Mouse (Mus musculus) midbrain, embryonic 16.5 days (tissue): ENCODE data around the gene Lrrc4b. TPM values are rescaled to one million over a fixed set of nuclear protein-coding genes. Genes with fewer than 3 reads are reported as not detected.
A peak's percentile ranks its signal among the peaks of the same experiment; 100 is the strongest.

Source experiments
- ATAC-seq: fragments of 200-750 bp; cut with Nextera tagmentation; 2 replicates; pipeline ENCODE4 v1.8.0; 2017; ENCODE audit warnings: moderate TSS enrichment
- H3K27ac ChIP-seq: fragments of 300-500 bp; sonication (generic); 2 replicates; pipeline ENCODE4 v1.5.1; 2014; ENCODE audit warnings: mild to moderate bottlenecking, low read length, mixed read lengths
- H3K27me3 ChIP-seq: fragments of 300-500 bp; sonication (generic); 2 replicates; pipeline ENCODE4 v1.6.1; 2014; ENCODE audit warnings: low read depth, low read length, mixed read lengths; ENCODE audit not compliant: control insufficient read depth, insufficient read depth
- H3K36me3 ChIP-seq: fragments of 300-500 bp; sonication (generic); 2 replicates; pipeline ENCODE4 v1.6.1; 2014; ENCODE audit warnings: mild to moderate bottlenecking, low read length, moderate library complexity, mixed read lengths; ENCODE audit not compliant: control insufficient read depth, insufficient read depth
- H3K4me1 ChIP-seq: fragments of 300-500 bp; sonication (generic); 2 replicates; pipeline ENCODE4 v1.6.1; 2014; ENCODE audit warnings: mild to moderate bottlenecking, low read length, mixed read lengths; ENCODE audit not compliant: control insufficient read depth, insufficient read depth
- H3K4me2 ChIP-seq: fragments of 300-500 bp; sonication (generic); 2 replicates; pipeline ENCODE4 v1.6.1; 2014; ENCODE audit warnings: mild to moderate bottlenecking, low read length, mixed read lengths
- H3K4me3 ChIP-seq: fragments of 300-500 bp; sonication (generic); 2 replicates; pipeline ENCODE4 v1.5.1; 2014; ENCODE audit warnings: low read depth, mild to moderate bottlenecking, low read length, moderate library complexity, mixed read lengths
- H3K9ac ChIP-seq: fragments of 300-500 bp; sonication (generic); 2 replicates; pipeline ENCODE4 v1.6.1; 2014; ENCODE audit warnings: low read depth, low read length, mixed read lengths
- H3K9me3 ChIP-seq: fragments of 300-500 bp; sonication (generic); replicated peaks from 2 replicates; pipeline ENCODE4 v1.6.1; 2014; ENCODE audit warnings: mild to moderate bottlenecking, low read length, mixed read lengths; ENCODE audit not compliant: control insufficient read depth, poor library complexity, severe bottlenecking
- WGBS: fragments of 180-500 bp; shearing (Covaris S2); extraction: QIAGEN DNeasy Blood & Tissue Kit; methylation state at CpG from one replicate; pipeline ENCODE4 v1.1.7; 2014; 5-methylcytosine and 5-hydroxymethylcytosine counted together
- polyA plus RNA-seq: library from polyadenylated mRNA; unstranded; fragments of >200 nt; fragmentation: Nextera tagmentation; extraction: Ambion mirVana; gene quantifications from 2 replicates; pipeline ENCODE4 v1.2.1, GENCODE M21; 2015

Gene Lrrc4b
- polyA plus RNA-seq, result 14.3 and 15.9 TPM in 2 replicates

- H3K9me3 ChIP-seq, result no peaks in the 10 kb centered on the region
Observed at GRCm38 (mm10) chr7:44428968-44429521, at the start of gene Lrrc4b. Lrrc4b (plus strand) TSS chr7:44429018.

GRCm38 (mm10) chr7:44382541-44382940 lies 46.3 kb upstream of the Lrrc4b start:
- WGBS, result 56% methylated on average over 12 of the region's 12 CpGs
- Histone ChIP-seq H3K9ac (peak overlapping the region; percentile 43; the same call in 1 of the 2 replicates), H3K4me1 (peaks cover 5% of the 10 kb centered on the region), H3K27ac (peak overlapping the region; percentile 71), H3K4me2 (peak overlapping the region; percentile 12; the same call in 1 of the 2 replicates), H3K36me3 (no peaks in the 10 kb centered on the region), H3K9me3 (0 out of 2 replicates have a peak, but pooled peaks cover 4% of the 10 kb centered on the region), H3K27me3 (no peaks in the 10 kb centered on the region), H3K4me3 (no peak overlapping the region)
- ATAC-seq, result no peak

More at GRCm38 (mm10) chr7:44428968-44429521, at the start of gene Lrrc4b:
- peak within 1 kb of the TSS; percentile 100 for H3K27ac ChIP-seq
- H3K27me3 ChIP-seq, result no peaks in the 10 kb centered on the region
- H3K4me1 ChIP-seq, result peaks cover 49% of the 10 kb centered on the region
- peak within 1 kb of the TSS; percentile 91 for H3K4me2 ChIP-seq
- H3K9ac ChIP-seq, result peak within 1 kb of the TSS; percentile 97
- peak; percentile 64 for ATAC-seq
- peak within 1 kb of the TSS; percentile 87 for H3K4me3 ChIP-seq
- no peaks in the 10 kb centered on the region for H3K36me3 ChIP-seq
- 0% methylated on average over 22 of the region's 69 CpGs for WGBS

- Histone ChIP-seq H3K9me3 (0 out of 2 replicates have a peak, but pooled peaks cover 4% of the 10 kb centered on the region), H3K4me3 (peak within 1 kb of the TSS; percentile 59), H3K36me3 (no peaks in the 10 kb centered on the region), H3K4me1 (peaks cover 5% of the 10 kb centered on the region), H3K27me3 (no peaks in the 10 kb centered on the region), H3K9ac (peak within 1 kb of the TSS; percentile 81), H3K27ac (peak within 1 kb of the TSS; percentile 71), H3K4me2 (peak within 1 kb of the TSS; percentile 82)
- ATAC-seq, result peak; percentile 92
- under 1% methylated on average over 11 of the region's 33 CpGs for WGBS
Observed at GRCm38 (mm10) chr7:44383980-44384715, 44.7 kb upstream of the Lrrc4b start, which contains the start of gene Syt3. Syt3 (plus strand) TSS chr7:44384102.

GRCm38 (mm10) chr7:44384716-44385059 lies 44.1 kb upstream of the Lrrc4b start:
- 0 out of 2 replicates have a peak, but pooled peaks cover 4% of the 10 kb centered on the region for H3K9me3 ChIP-seq
- peak overlapping the region; percentile 82 for H3K4me2 ChIP-seq
- no peaks in the 10 kb centered on the region for H3K36me3 ChIP-seq
- H3K4me3 ChIP-seq, result peak overlapping the region; percentile 59
- H3K27ac ChIP-seq, result peak overlapping the region; percentile 66
- no peaks in the 10 kb centered on the region for H3K27me3 ChIP-seq
- peaks cover 5% of the 10 kb centered on the region for H3K4me1 ChIP-seq
- H3K9ac ChIP-seq, result peak overlapping the region; percentile 81
- ATAC-seq, result peak; percentile 76
- WGBS, result 0% methylated on average over 17 of the region's 17 CpGs

GRCm38 (mm10) chr7:44385720-44386119 lies 43.1 kb upstream of the Lrrc4b start, which contains the start of gene 1700008O03Rik:
1700008O03Rik (minus strand) TSS chr7:44385820.
- Histone ChIP-seq H3K4me2 (peak within 1 kb of the TSS; percentile 82), H3K4me1 (peaks cover 5% of the 10 kb centered on the region), H3K27ac (peak within 1 kb of the TSS; percentile 66; the same call in 1 of the 2 replicates), H3K9ac (peak within 1 kb of the TSS; percentile 81), H3K27me3 (no peaks in the 10 kb centered on the region), H3K36me3 (peaks cover 2% of the 10 kb centered on the region; the same call in 1 of the 2 replicates), H3K4me3 (peak within 1 kb of the TSS; percentile 59), H3K9me3 (no peaks in the 10 kb centered on the region)
- WGBS, result 82% methylated on average over 12 of the region's 12 CpGs
- ATAC-seq, result no peak

- Histone ChIP-seq H3K9ac (no peak overlapping the region), H3K36me3 (peaks cover 4% of the 10 kb centered on the region; the same call in 1 of the 2 replicates), H3K27ac (no peak overlapping the region), H3K4me3 (no peak overlapping the region), H3K9me3 (no peaks in the 10 kb centered on the region), H3K4me1 (no peaks in the 10 kb centered on the region), H3K27me3 (no peaks in the 10 kb centered on the region), H3K4me2 (no peak overlapping the region)
- 89% methylated on average over 4 of the region's 4 CpGs for WGBS
- ATAC-seq, result no peak
Observed at GRCm38 (mm10) chr7:44391831-44392230, 37.0 kb upstream of the Lrrc4b start.

- Histone ChIP-seq H3K27ac (no peak overlapping the region), H3K36me3 (peaks cover 4% of the 10 kb centered on the region; the same call in 1 of the 2 replicates), H3K4me3 (no peak overlapping the region), H3K9me3 (no peaks in the 10 kb centered on the region), H3K4me2 (no peak overlapping the region), H3K27me3 (no peaks in the 10 kb centered on the region), H3K4me1 (no peaks in the 10 kb centered on the region), H3K9ac (no peak overlapping the region)
- no peak for ATAC-seq
- 83% methylated on average over 14 of the region's 14 CpGs for WGBS
Observed at GRCm38 (mm10) chr7:44392341-44392740, 36.5 kb upstream of the Lrrc4b start.

GRCm38 (mm10) chr7:44393284-44393683 lies 35.5 kb upstream of the Lrrc4b start:
- no peak overlapping the region for H3K9ac ChIP-seq
- no peaks in the 10 kb centered on the region for H3K9me3 ChIP-seq
- H3K4me2 ChIP-seq, result no peak overlapping the region
- 93% methylated on average over 17 of the region's 17 CpGs for WGBS
- H3K4me1 ChIP-seq, result no peaks in the 10 kb centered on the region
- H3K27ac ChIP-seq, result no peak overlapping the region
- ATAC-seq, result no peak
- no peak overlapping the region for H3K4me3 ChIP-seq
- peaks cover 4% of the 10 kb centered on the region; the same call in 1 of the 2 replicates for H3K36me3 ChIP-seq
- H3K27me3 ChIP-seq, result no peaks in the 10 kb centered on the region

GRCm38 (mm10) chr7:44398570-44398969 lies 30.2 kb upstream of the Lrrc4b start:
- Histone ChIP-seq H3K36me3 (peaks cover 2% of the 10 kb centered on the region; the same call in 1 of the 2 replicates), H3K4me1 (no peaks in the 10 kb centered on the region), H3K4me3 (no peak overlapping the region), H3K27me3 (no peaks in the 10 kb centered on the region), H3K27ac (no peak overlapping the region), H3K4me2 (no peak overlapping the region), H3K9me3 (no peaks in the 10 kb centered on the region), H3K9ac (no peak overlapping the region)
- WGBS, result 9% methylated on average over 3 of the region's 3 CpGs
- peak; percentile 66 for ATAC-seq
